In the genomic region with DNA sequence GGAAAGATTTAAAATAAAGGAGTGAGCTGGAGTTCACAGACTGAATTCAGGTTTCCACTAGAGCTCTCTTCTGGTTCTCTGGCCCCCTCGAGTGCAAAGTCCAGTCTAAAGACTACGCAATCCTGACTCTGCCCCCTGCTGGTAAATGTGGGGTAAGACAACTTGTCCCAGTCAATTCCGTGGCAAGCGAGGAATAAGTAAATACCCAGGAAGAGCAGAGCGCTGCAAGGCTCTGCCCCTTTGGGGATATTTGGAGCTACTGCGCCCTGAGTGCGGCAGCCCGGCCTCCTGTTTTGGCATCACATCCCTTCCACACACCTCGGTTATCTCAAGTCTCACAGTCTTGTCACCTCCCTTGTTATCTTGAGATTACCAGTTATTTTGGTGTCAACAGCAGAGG, we compare ENCODE assay signal across 9 mouse cellular contexts. TPM values are rescaled to one million over a fixed set of nuclear protein-coding genes. Genes with fewer than 3 reads are reported as not detected.
DNase-seq lines count a peak whose midpoint lies in the region; ATAC-seq and TF ChIP-seq lines count a peak whose summit lies in the region.
"Had no signal": no experiment of that assay in that cellular context is flagged by ENCODE, and none has a peak within 500 bp of the region (broad histone marks: within the 10 kb centered on the region; RNA-seq: fewer than 3 reads in every experiment).

No protein-coding gene starts in this region.

- H3K9me3 ChIP-seq in forebrain, embryonic 10.5 days, result no peaks in the 10 kb centered on the region
- H3K9me3 ChIP-seq in forebrain, embryonic 12.5 days, result no peaks in the 10 kb centered on the region
- H3K9me3 ChIP-seq in forebrain, postnatal 0 days (ENCODE audit: low read length), result no peaks in the 10 kb centered on the region
- no peaks in the 10 kb centered on the region for H3K9me3 ChIP-seq in liver, postnatal 0 days (ENCODE audit: low read length)
- H3K9me3 ChIP-seq: limb, embryonic 12.5 days had no signal

- peaks cover 5% of the 10 kb centered on the region; the same call in 1 of the 2 replicates for H3K27me3 ChIP-seq in forebrain, embryonic 10.5 days (ENCODE audit: poor library complexity, severe bottlenecking)
- no peaks in the 10 kb centered on the region for H3K27me3 ChIP-seq in forebrain, embryonic 12.5 days
- no peaks in the 10 kb centered on the region for H3K27me3 ChIP-seq in thymus, adult 2 months (ENCODE audit: control insufficient read depth, insufficient read depth, low read length)
- H3K27me3 ChIP-seq in forebrain, postnatal 0 days (ENCODE audit: insufficient read depth, low read length), result no peaks in the 10 kb centered on the region
- H3K27me3 ChIP-seq in liver, postnatal 0 days (ENCODE audit: insufficient read depth, low read length), result 0 out of 2 replicates have a peak, but pooled peaks cover 6% of the 10 kb centered on the region

- no peak overlapping the region for H3K4me2 ChIP-seq in forebrain, embryonic 12.5 days
- no peak overlapping the region for H3K4me2 ChIP-seq in forebrain, postnatal 0 days (ENCODE audit: low read depth)
- no peak overlapping the region for H3K4me2 ChIP-seq in liver, postnatal 0 days (ENCODE audit: low read depth, low read length)
- H3K4me2 ChIP-seq: limb, embryonic 12.5 days had no signal

- no peak for TF ChIP-seq EP300 in liver, postnatal 0 days (IDR thresholded peaks at IDR 0.05; ENCODE audit: low read depth)

- WGBS in forebrain, embryonic 10.5 days, result 12% methylated on average over 9 of the region's 9 CpGs
- 6% methylated on average over 9 of the region's 9 CpGs for WGBS in forebrain, embryonic 12.5 days
- 12% methylated on average over 9 of the region's 9 CpGs for WGBS in thymus, adult 2 months
- WGBS in forebrain, postnatal 0 days, result 9% methylated on average over 9 of the region's 9 CpGs
- 4% methylated on average over 9 of the region's 9 CpGs for WGBS in liver, postnatal 0 days (ENCODE audit: insufficient replicate concordance)

- no peak overlapping the region for H3K9ac ChIP-seq in forebrain, embryonic 12.5 days
- H3K9ac ChIP-seq in forebrain, postnatal 0 days, result no peak overlapping the region
- no peak overlapping the region for H3K9ac ChIP-seq in liver, postnatal 0 days (replicated peaks)
- H3K9ac ChIP-seq: limb, embryonic 12.5 days had no signal

- peak; percentile 54 for DNase-seq in forebrain, embryonic 10.5 days (ENCODE audit: extremely low spot score, low spot score)
- DNase-seq in thymus, adult 2 months, result no peak
- DNase-seq in thymus, adult 18-20 months, result no peak
- peak; percentile 74 for DNase-seq in forebrain, postnatal 0 days
- peak; percentile 21 for DNase-seq in liver, postnatal 0 days
- DNase-seq in yolk sac, embryonic 10.5 days (ENCODE audit: low spot score), result peak; percentile 31
- no peak for DNase-seq in natural killer cell, adult 2 months (ENCODE audit: low spot score in 2 of 2)

- ATAC-seq in forebrain, embryonic 12.5 days (ENCODE audit: low FRiP score), result no peak
- ATAC-seq in forebrain, postnatal 0 days, result peak; percentile 44; the same call in 1 of the 2 replicates
- no peak for ATAC-seq in liver, postnatal 0 days

- H3K27ac ChIP-seq in forebrain, embryonic 10.5 days, result no peak overlapping the region
- H3K27ac ChIP-seq in forebrain, embryonic 12.5 days, result no peak overlapping the region
- no peak overlapping the region for H3K27ac ChIP-seq in thymus, adult 2 months (ENCODE audit: control insufficient read depth, insufficient read depth, low read length)
- no peak overlapping the region for H3K27ac ChIP-seq in forebrain, postnatal 0 days (ENCODE audit: low read depth, low read length)
- H3K27ac ChIP-seq in liver, postnatal 0 days (ENCODE audit: low read depth), result no peak overlapping the region
- H3K27ac ChIP-seq: limb, embryonic 12.5 days had no signal

- TF ChIP-seq CTCF in thymus, adult 2 months (IDR thresholded peaks at IDR 0.05; ENCODE audit: borderline replicate concordance, control insufficient read depth, extremely low read depth, insufficient read depth, low read length, poor library complexity), result peak; percentile 47; the same call in 1 of the 2 replicates
- TF ChIP-seq CTCF in forebrain, postnatal 0 days (IDR thresholded peaks at IDR 0.05; ENCODE audit: low read depth), result peak; percentile 81
- TF ChIP-seq CTCF in liver, postnatal 0 days (IDR thresholded peaks at IDR 0.05; ENCODE audit: low read depth), result peak; percentile 73

- no peak for TF ChIP-seq POLR2A in thymus, adult 2 months (IDR thresholded peaks at IDR 0.05; ENCODE audit: control insufficient read depth, extremely low read depth, insufficient read depth, low read length, poor library complexity)

- H3K4me1 ChIP-seq in forebrain, embryonic 10.5 days, result peaks cover 5% of the 10 kb centered on the region
- H3K4me1 ChIP-seq in forebrain, embryonic 12.5 days, result 0 out of 2 replicates have a peak, but pooled peaks cover 4% of the 10 kb centered on the region
- H3K4me1 ChIP-seq in thymus, adult 2 months (replicated peaks; ENCODE audit: control insufficient read depth, insufficient read depth, low read length), result no peaks in the 10 kb centered on the region
- 0 out of 2 replicates have a peak, but pooled peaks cover 3% of the 10 kb centered on the region for H3K4me1 ChIP-seq in forebrain, postnatal 0 days (ENCODE audit: insufficient read depth)
- 0 out of 2 replicates have a peak, but pooled peaks cover 6% of the 10 kb centered on the region for H3K4me1 ChIP-seq in liver, postnatal 0 days (ENCODE audit: insufficient read depth)

- no peaks in the 10 kb centered on the region for H3K36me3 ChIP-seq in forebrain, embryonic 10.5 days (replicated peaks)
- no peaks in the 10 kb centered on the region for H3K36me3 ChIP-seq in forebrain, embryonic 12.5 days (replicated peaks)
- no peaks in the 10 kb centered on the region for H3K36me3 ChIP-seq in thymus, adult 2 months (ENCODE audit: control insufficient read depth, insufficient read depth, low read length)
- H3K36me3 ChIP-seq in forebrain, postnatal 0 days (ENCODE audit: insufficient read depth), result no peaks in the 10 kb centered on the region
- no peaks in the 10 kb centered on the region for H3K36me3 ChIP-seq in liver, postnatal 0 days (replicated peaks; ENCODE audit: insufficient read depth, low read length)
- H3K36me3 ChIP-seq: limb, embryonic 12.5 days had no signal

- H3K4me3 ChIP-seq in forebrain, embryonic 10.5 days, result no peak overlapping the region
- H3K4me3 ChIP-seq in forebrain, embryonic 12.5 days (replicated peaks), result no peak overlapping the region
- H3K4me3 ChIP-seq in thymus, adult 2 months (ENCODE audit: control insufficient read depth, insufficient read depth, low read length), result no peak overlapping the region
- no peak overlapping the region for H3K4me3 ChIP-seq in forebrain, postnatal 0 days (ENCODE audit: low read depth, low read length)
- no peak overlapping the region for H3K4me3 ChIP-seq in liver, postnatal 0 days (ENCODE audit: low read depth, low read length)
- H3K4me3 ChIP-seq: limb, embryonic 12.5 days had no signal

RNA-seq across cellular contexts. Expression of a gene that starts 24.6 kb away (rescaled TPM):
- polyA plus RNA-seq in forebrain, embryonic 10.5 days (2016; fragmentation: Nextera tagmentation; extraction: Ambion mirVana), result not detected in 2 replicates
- 0.42 TPM in 1 of 2 replicates, not detected in the other for polyA plus RNA-seq in forebrain, embryonic 12.5 days (2016; fragmentation: Nextera tagmentation; extraction: Ambion mirVana)
- 7.7 and 32.0 TPM in 2 replicates for polyA plus RNA-seq in thymus, adult 2 months (2012; rRNA removed)
- total RNA-seq in forebrain, postnatal 0 days (2014; rRNA removed), result not detected in 2 replicates
- polyA plus RNA-seq in forebrain, postnatal 0 days (2015; fragmentation: Nextera tagmentation; extraction: Ambion mirVana), result 0.42 TPM in 2 replicates
- polyA plus RNA-seq in liver, postnatal 0 days (2015; fragmentation: Nextera tagmentation; extraction: Ambion mirVana), result 0.85 and 16.9 TPM in 2 replicates

RNA-seq across cellular contexts. Expression of a gene that starts 54.0 kb away (rescaled TPM):
- polyA plus RNA-seq in forebrain, embryonic 10.5 days (2016; fragmentation: Nextera tagmentation; extraction: Ambion mirVana), result 6.6 and 8.4 TPM in 2 replicates
- polyA plus RNA-seq in forebrain, embryonic 12.5 days (2016; fragmentation: Nextera tagmentation; extraction: Ambion mirVana), result 3.2 and 3.8 TPM in 2 replicates
- polyA plus RNA-seq in thymus, adult 2 months (2012; rRNA removed), result 6.6 and 6.9 TPM in 2 replicates
- 15.2 and 19.2 TPM in 2 replicates for total RNA-seq in forebrain, postnatal 0 days (2014; rRNA removed)
- polyA plus RNA-seq in forebrain, postnatal 0 days (2015; fragmentation: Nextera tagmentation; extraction: Ambion mirVana), result 19.3 and 20.2 TPM in 2 replicates
- 0.14 and 0.22 TPM in 2 replicates for polyA plus RNA-seq in liver, postnatal 0 days (2015; fragmentation: Nextera tagmentation; extraction: Ambion mirVana)

Comparison
In these comparisons a context has a peak if more than half of its experiments do, and no peak if none do; other contexts are left out.
1. DNase-seq: peak in forebrain, embryonic 10.5 days (single experiment), forebrain, postnatal 0 days (single experiment), liver, postnatal 0 days (single experiment) and yolk sac, embryonic 10.5 days (single experiment); none in thymus, adult 2 months (single experiment), thymus, adult 18-20 months (0 of 2) and natural killer cell, adult 2 months (0 of 2).
2. Peak in every context shown above with its lines, with median percentiles within 50 percentile points of each other: CTCF ChIP-seq.